Mouse (Mus musculus): ENCODE data around the gene Nr1h4. TPM values are rescaled to one million over a fixed set of nuclear protein-coding genes. Genes with fewer than 3 reads are reported as not detected.

The Nr1h4 gene
- polyA plus RNA-seq, 1 experiment = 0.08 TPM

DNA sequence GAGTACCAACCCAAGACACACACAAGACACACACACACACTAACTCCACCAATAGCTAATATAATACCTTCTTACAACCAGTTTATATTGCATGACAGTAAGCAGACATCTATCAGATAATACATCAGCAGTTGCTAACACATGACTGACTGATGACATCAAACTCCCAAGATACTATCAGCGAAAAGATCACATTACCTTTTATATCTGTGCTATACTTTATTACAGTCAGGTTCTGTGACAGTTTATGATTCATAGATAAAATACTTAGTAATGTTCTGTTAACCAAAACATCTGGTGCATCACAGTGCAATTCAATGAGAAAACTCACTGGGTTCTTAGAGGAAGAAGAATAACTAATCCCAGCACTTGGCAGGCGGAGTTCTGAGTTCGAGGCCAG, 91.4 kb downstream of the Nr1h4 start:
- no peak for TF ChIP-seq CTCF (IDR thresholded peaks at IDR 0.05; ENCODE audit: extremely low read depth, insufficient read depth, low read length)
- TF ChIP-seq POLR2A (IDR thresholded peaks at IDR 0.05; ENCODE audit: extremely low read depth, insufficient read depth, low read length) = no peak
- Histone ChIP-seq H3K4me3 (ENCODE audit: insufficient read depth, low read length) (no peak overlapping the region; the same call in 1 of the 2 replicates), H3K27ac (ENCODE audit: insufficient read depth, low read length) (no peak overlapping the region), H3K4me1 (ENCODE audit: control insufficient read depth, insufficient read depth, low read length) (no peaks in the 10 kb centered on the region)

- Histone ChIP-seq H3K4me1 (ENCODE audit: control insufficient read depth, insufficient read depth, low read length) (no peaks in the 10 kb centered on the region), H3K27ac (ENCODE audit: insufficient read depth, low read length) (no peak overlapping the region), H3K4me3 (ENCODE audit: insufficient read depth, low read length) (no peak overlapping the region)
- TF ChIP-seq CTCF (IDR thresholded peaks at IDR 0.05; ENCODE audit: extremely low read depth, insufficient read depth, low read length) (no peak), POLR2A (IDR thresholded peaks at IDR 0.05; ENCODE audit: extremely low read depth, insufficient read depth, low read length) (no peak)
Measured at GRCm38 (mm10) chr10:89439380-89439779, 94.0 kb downstream of the Nr1h4 start.

GRCm38 (mm10) chr10:89437996-89438395, 95.4 kb downstream of the Nr1h4 start:
- Histone ChIP-seq H3K27ac (ENCODE audit: insufficient read depth, low read length) (no peak overlapping the region), H3K4me1 (ENCODE audit: control insufficient read depth, insufficient read depth, low read length) (no peaks in the 10 kb centered on the region), H3K4me3 (ENCODE audit: insufficient read depth, low read length) (no peak overlapping the region)
- TF ChIP-seq CTCF (IDR thresholded peaks at IDR 0.05; ENCODE audit: extremely low read depth, insufficient read depth, low read length) (no peak), POLR2A (IDR thresholded peaks at IDR 0.05; ENCODE audit: extremely low read depth, insufficient read depth, low read length) (no peak)

GRCm38 (mm10) chr10:89437472-89437871, 95.9 kb downstream of the Nr1h4 start:
- H3K4me3 ChIP-seq (ENCODE audit: insufficient read depth, low read length) = no peak overlapping the region
- H3K27ac ChIP-seq (ENCODE audit: insufficient read depth, low read length) = no peak overlapping the region
- TF ChIP-seq POLR2A (IDR thresholded peaks at IDR 0.05; ENCODE audit: extremely low read depth, insufficient read depth, low read length) (no peak), CTCF (IDR thresholded peaks at IDR 0.05; ENCODE audit: extremely low read depth, insufficient read depth, low read length) (no peak)
- no peaks in the 10 kb centered on the region for H3K4me1 ChIP-seq (ENCODE audit: control insufficient read depth, insufficient read depth, low read length)

GRCm38 (mm10) chr10:89435920-89436319, 97.5 kb downstream of the Nr1h4 start:
- H3K27ac ChIP-seq (ENCODE audit: insufficient read depth, low read length) = no peak overlapping the region
- no peak overlapping the region for H3K4me3 ChIP-seq (ENCODE audit: insufficient read depth, low read length)
- TF ChIP-seq POLR2A (IDR thresholded peaks at IDR 0.05; ENCODE audit: extremely low read depth, insufficient read depth, low read length) (no peak), CTCF (IDR thresholded peaks at IDR 0.05; ENCODE audit: extremely low read depth, insufficient read depth, low read length) (no peak)
- no peaks in the 10 kb centered on the region for H3K4me1 ChIP-seq (ENCODE audit: control insufficient read depth, insufficient read depth, low read length)

GRCm38 (mm10) chr10:89435413-89435812, 98.0 kb downstream of the Nr1h4 start:
- H3K27ac ChIP-seq (ENCODE audit: insufficient read depth, low read length) = no peak overlapping the region
- no peak for TF ChIP-seq CTCF (IDR thresholded peaks at IDR 0.05; ENCODE audit: extremely low read depth, insufficient read depth, low read length)
- TF ChIP-seq POLR2A (IDR thresholded peaks at IDR 0.05; ENCODE audit: extremely low read depth, insufficient read depth, low read length) = no peak
- H3K4me1 ChIP-seq (ENCODE audit: control insufficient read depth, insufficient read depth, low read length) = no peaks in the 10 kb centered on the region
- no peak overlapping the region for H3K4me3 ChIP-seq (ENCODE audit: insufficient read depth, low read length)

DNA sequence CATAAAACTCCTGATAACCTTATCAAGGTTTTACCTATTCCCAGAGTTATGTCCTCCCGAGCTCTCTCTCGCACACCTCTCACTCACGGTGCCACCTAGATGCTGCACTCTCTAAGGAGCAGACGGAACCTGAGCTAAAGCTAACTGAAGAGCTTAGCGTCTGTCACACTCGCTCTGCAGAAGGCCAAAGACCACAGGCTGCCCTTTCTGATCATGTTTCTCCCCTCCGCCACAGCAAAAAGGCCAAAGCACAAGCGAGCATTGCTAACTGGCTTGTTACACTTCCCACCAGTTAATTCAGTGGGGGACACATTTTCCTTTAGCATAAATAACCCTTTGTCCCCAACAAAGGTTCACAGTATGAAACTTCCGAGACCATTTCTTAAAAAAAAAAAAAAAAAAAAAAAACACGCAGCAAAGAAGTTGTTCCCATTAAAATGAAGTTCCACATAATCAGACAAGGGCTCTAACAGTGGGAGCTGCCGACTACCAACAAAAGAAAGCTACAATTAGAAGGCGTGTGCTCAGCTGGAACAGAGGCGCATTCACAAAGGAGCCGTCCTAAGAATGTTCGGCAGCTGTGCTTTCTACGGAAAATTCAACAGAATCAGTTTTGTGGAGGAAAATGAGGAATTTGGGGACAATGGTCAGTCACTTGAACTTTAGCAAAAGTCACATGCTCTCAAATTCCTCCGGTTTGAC, 98.7 kb downstream of the Nr1h4 start:
- Histone ChIP-seq H3K27ac (ENCODE audit: insufficient read depth, low read length) (no peak overlapping the region), H3K4me3 (ENCODE audit: insufficient read depth, low read length) (no peak overlapping the region), H3K4me1 (ENCODE audit: control insufficient read depth, insufficient read depth, low read length) (no peaks in the 10 kb centered on the region)
- no peak for TF ChIP-seq CTCF (IDR thresholded peaks at IDR 0.05; ENCODE audit: extremely low read depth, insufficient read depth, low read length)
- no peak for TF ChIP-seq POLR2A (IDR thresholded peaks at IDR 0.05; ENCODE audit: extremely low read depth, insufficient read depth, low read length)

- no peaks in the 10 kb centered on the region for H3K4me1 ChIP-seq (ENCODE audit: control insufficient read depth, insufficient read depth, low read length)
- TF ChIP-seq POLR2A (IDR thresholded peaks at IDR 0.05; ENCODE audit: extremely low read depth, insufficient read depth, low read length) (no peak), CTCF (IDR thresholded peaks at IDR 0.05; ENCODE audit: extremely low read depth, insufficient read depth, low read length) (no peak)
Measured at GRCm38 (mm10) chr10:89432743-89433142, 100.6 kb downstream of the Nr1h4 start.

GRCm38 (mm10) chr10:89430751-89431150, 102.6 kb downstream of the Nr1h4 start:
- Histone ChIP-seq H3K27ac (ENCODE audit: insufficient read depth, low read length) (no peak overlapping the region), H3K4me1 (ENCODE audit: control insufficient read depth, insufficient read depth, low read length) (no peaks in the 10 kb centered on the region), H3K4me3 (ENCODE audit: insufficient read depth, low read length) (no peak overlapping the region)
- TF ChIP-seq CTCF (IDR thresholded peaks at IDR 0.05; ENCODE audit: extremely low read depth, insufficient read depth, low read length) = no peak
- TF ChIP-seq POLR2A (IDR thresholded peaks at IDR 0.05; ENCODE audit: extremely low read depth, insufficient read depth, low read length) = no peak

More at GRCm38 (mm10) chr10:89432743-89433142, 100.6 kb downstream of the Nr1h4 start:
- no peak overlapping the region for H3K4me3 ChIP-seq (ENCODE audit: insufficient read depth, low read length)
- H3K27ac ChIP-seq (ENCODE audit: insufficient read depth, low read length) = no peak overlapping the region

GRCm38 (mm10) chr10:89424800-89425393, 108.5 kb downstream of the Nr1h4 start:
- Histone ChIP-seq H3K4me3 (ENCODE audit: insufficient read depth, low read length) (no peak overlapping the region), H3K4me1 (ENCODE audit: control insufficient read depth, insufficient read depth, low read length) (no peaks in the 10 kb centered on the region), H3K27ac (ENCODE audit: insufficient read depth, low read length) (no peak overlapping the region)
- no peak for TF ChIP-seq POLR2A (IDR thresholded peaks at IDR 0.05; ENCODE audit: extremely low read depth, insufficient read depth, low read length)

Data from cortical plate, adult 2 months (tissue).